In genomic region chr12:116142464-116142863, GRCm38 (mm10) we compare ENCODE assay signal across 17 mouse cellular contexts.
"Had no signal": no experiment of that assay in that cellular context is flagged by ENCODE, and none has a peak within 500 bp of the region (broad histone marks: within the 10 kb centered on the region; RNA-seq: fewer than 3 reads in every experiment).

No protein-coding gene starts in this region.

- H3K4me3 ChIP-seq: lung, embryonic 15.5 days; midbrain, embryonic 10.5 days; midbrain, embryonic 12.5 days; myocyte; neural tube, embryonic 13.5 days; neural tube, embryonic 15.5 days had no signal

- H3K36me3 ChIP-seq: lung, embryonic 15.5 days; midbrain, embryonic 10.5 days; midbrain, embryonic 12.5 days; neural tube, embryonic 13.5 days; neural tube, embryonic 15.5 days had no signal

- H3K9ac ChIP-seq: lung, embryonic 15.5 days; midbrain, embryonic 12.5 days; neural tube, embryonic 13.5 days; neural tube, embryonic 15.5 days had no signal

- ATAC-seq: midbrain, embryonic 16.5 days had no signal

- H3K9me3 ChIP-seq: lung, embryonic 15.5 days; midbrain, embryonic 10.5 days; midbrain, embryonic 12.5 days; neural tube, embryonic 13.5 days; neural tube, embryonic 15.5 days had no signal

- H3K27ac ChIP-seq: lung, embryonic 15.5 days; midbrain, embryonic 10.5 days; midbrain, embryonic 12.5 days; neural tube, embryonic 13.5 days; neural tube, embryonic 15.5 days had no signal

- H3K27me3 ChIP-seq: lung, embryonic 15.5 days; midbrain, embryonic 12.5 days; neural tube, embryonic 13.5 days; neural tube, embryonic 15.5 days had no signal

- H3K4me1 ChIP-seq: lung, embryonic 15.5 days; neural tube, embryonic 13.5 days had no signal

- DNase-seq: lung, adult 2 months; lung, postnatal 14 days; midbrain, embryonic 14.5 days; retina, postnatal 1 day; right cerebral cortex, adult 18-20 months; right cerebral cortex, postnatal 25 days; right cerebral cortex, postnatal 4 days; thymus, adult 18-20 months; thymus, postnatal 14 days; thymus, postnatal 36 days had no signal
